Mouse (Mus musculus) small intestine, adult 2 months (tissue): Measurements from ENCODE around the gene Lrp5. TPM values are rescaled to one million over a fixed set of nuclear protein-coding genes. Genes with fewer than 3 reads are reported as not detected.

Experiments used
- H3K27ac ChIP-seq: fragments of 200-500 bp; 2 replicates; pipeline ENCODE4 v1.5.1; 2012; ENCODE audit warnings: low read depth, low read length, control low read depth, inconsistent platforms; ENCODE audit not compliant: insufficient read depth
- H3K27me3 ChIP-seq: fragments of 200-500 bp; 2 replicates; pipeline ENCODE4 v1.6.1; 2012; ENCODE audit warnings: mild to moderate bottlenecking, moderate library complexity, low read length, inconsistent platforms; ENCODE audit not compliant: control insufficient read depth, insufficient read depth
- H3K36me3 ChIP-seq: fragments of 200-500 bp; 2 replicates; pipeline ENCODE4 v1.6.1; 2012; ENCODE audit warnings: mild to moderate bottlenecking, low read length, control low read depth, inconsistent platforms; ENCODE audit not compliant: control insufficient read depth, insufficient read depth
- H3K4me1 ChIP-seq: fragments of 200-500 bp; 2 replicates; pipeline ENCODE4 v1.6.1; 2012; ENCODE audit warnings: low read length, inconsistent platforms, mixed read lengths; ENCODE audit not compliant: control insufficient read depth, insufficient read depth, insufficient read length
- H3K4me3 ChIP-seq: fragments of 200-500 bp; 2 replicates; pipeline ENCODE4 v1.5.1; 2012; ENCODE audit warnings: low read depth, mild to moderate bottlenecking, control low read depth, inconsistent platforms, low read length, moderate library complexity
- CTCF ChIP-seq: fragments of 200-500 bp; IDR thresholded peaks from 2 replicates; pipeline ENCODE4 v1.5.1; 2012; ENCODE audit warnings: low read depth, mild to moderate bottlenecking, control low read depth, inconsistent platforms, low read length, moderate library complexity, mixed read lengths; ENCODE audit not compliant: insufficient replicate concordance, insufficient read length; ENCODE audit errors: extremely low read depth
- POLR2A ChIP-seq: fragments of 200-500 bp; IDR thresholded peaks from 2 replicates; pipeline ENCODE4 v1.6.1; 2012; ENCODE audit warnings: low read depth, mild to moderate bottlenecking, control low read depth, inconsistent platforms, low read length, moderate library complexity
- WGBS: fragments of 180-500 bp; shearing (Covaris S2); methylation state at CpG from one replicate; pipeline ENCODE4 v1.1.7; 2018; 5-methylcytosine and 5-hydroxymethylcytosine counted together
- polyA plus RNA-seq: library from polyadenylated mRNA; depleted of rRNA; stranded (reverse); fragments of >200 nt; gene quantifications from 2 replicates; pipeline ENCODE4 v1.2.3, GENCODE M21; 2012

The Lrp5 gene
- polyA plus RNA-seq, 1 experiment, result 96.7 TPM

DNA sequence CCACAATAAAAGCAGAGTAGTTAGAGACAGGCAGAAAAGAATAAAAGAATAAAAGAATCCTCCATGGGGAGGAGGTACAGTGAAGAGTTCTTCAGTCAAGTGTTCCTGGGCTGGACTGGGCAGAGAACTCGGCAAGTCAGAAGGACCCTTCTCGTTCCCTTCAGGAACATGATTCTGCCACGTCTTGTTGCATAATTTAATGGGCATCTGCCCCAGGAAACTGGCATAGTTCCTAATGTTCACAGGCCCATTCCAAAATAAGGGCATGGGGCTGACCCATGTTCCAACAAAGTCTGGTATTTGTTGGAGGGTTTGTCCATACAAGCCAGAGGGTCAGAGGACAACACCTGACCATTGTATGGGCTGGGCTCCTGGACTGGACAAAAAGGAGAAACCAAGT is 8.6 kb upstream of the Lrp5 start:
- Histone ChIP-seq H3K36me3 (no peaks in the 10 kb centered on the region), H3K27ac (no peak overlapping the region), H3K4me1 (peaks cover 12% of the 10 kb centered on the region), H3K4me3 (no peak overlapping the region), H3K27me3 (no peaks in the 10 kb centered on the region)
- 63% methylated on average over 3 of the region's 3 CpGs for WGBS
- TF ChIP-seq POLR2A (no peak), CTCF (no peak)

DNA sequence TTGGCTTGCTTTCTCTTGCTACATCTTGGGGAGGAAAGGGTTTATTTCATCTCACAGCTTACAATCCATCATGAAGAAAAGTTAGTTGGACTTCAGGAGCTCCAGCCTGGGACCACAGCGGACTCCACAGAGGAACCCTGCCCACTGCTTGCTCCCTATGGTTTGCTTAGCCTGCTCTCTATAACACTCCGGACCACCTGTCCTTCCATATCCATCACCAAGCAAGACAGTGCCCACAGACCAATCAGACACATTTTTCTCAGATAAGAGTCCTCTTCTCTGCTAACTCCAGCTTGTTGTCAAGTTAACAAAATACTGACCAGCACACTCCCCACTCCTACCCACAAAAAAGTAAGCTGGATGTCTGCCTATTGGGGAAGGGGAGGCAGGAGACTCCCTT is 8.1 kb upstream of the Lrp5 start:
- Histone ChIP-seq H3K27ac (no peak overlapping the region), H3K36me3 (no peaks in the 10 kb centered on the region), H3K4me1 (peaks cover 12% of the 10 kb centered on the region), H3K4me3 (no peak overlapping the region), H3K27me3 (no peaks in the 10 kb centered on the region)
- no peak for TF ChIP-seq CTCF
- no peak for TF ChIP-seq POLR2A
- 90% methylated on average over 2 of the region's 2 CpGs for WGBS

DNA sequence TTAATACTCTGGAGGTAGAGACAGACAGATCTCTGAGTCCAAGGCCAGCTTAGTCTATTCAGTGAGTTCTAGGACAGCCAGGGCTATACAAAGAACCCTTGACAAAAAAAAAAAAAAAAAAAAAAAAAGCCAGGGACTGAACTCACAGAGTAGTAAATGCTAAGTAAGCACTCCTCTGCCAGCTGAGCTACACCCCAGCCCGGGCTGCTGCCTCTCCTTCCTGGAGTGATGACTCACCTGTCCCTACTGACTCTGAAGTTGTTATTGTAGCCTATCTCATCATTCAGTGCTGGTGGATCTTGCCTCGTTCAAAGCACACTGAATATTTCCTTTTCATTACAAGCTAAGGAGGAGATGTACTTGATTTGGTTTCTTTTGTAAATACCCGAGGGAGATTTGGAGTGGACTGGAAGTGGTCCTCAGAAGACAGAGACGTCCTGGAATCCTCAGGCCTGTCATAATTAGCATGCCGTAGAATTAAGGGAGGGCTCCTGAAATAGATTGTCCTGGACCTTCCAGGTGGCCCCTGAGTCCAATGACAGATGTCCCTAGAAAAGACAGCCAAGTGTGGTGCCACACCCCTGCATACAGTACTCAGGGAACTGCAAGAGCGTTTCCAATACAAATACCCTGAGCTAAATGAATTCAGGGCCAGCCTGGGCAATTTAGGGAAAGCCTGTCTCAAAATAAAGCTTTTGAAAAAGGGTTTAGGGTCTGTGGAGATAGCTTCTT is 6.2 kb upstream of the Lrp5 start:
- H3K36me3 ChIP-seq, result no peaks in the 10 kb centered on the region
- H3K4me1 ChIP-seq, result peaks cover 12% of the 10 kb centered on the region
- H3K27ac ChIP-seq, result peak overlapping the region; percentile 88
- WGBS, result 20% methylated on average over 6 of the region's 6 CpGs
- TF ChIP-seq POLR2A (no peak), CTCF (no peak)
- H3K27me3 ChIP-seq, result no peaks in the 10 kb centered on the region
- H3K4me3 ChIP-seq, result no peak overlapping the region

DNA sequence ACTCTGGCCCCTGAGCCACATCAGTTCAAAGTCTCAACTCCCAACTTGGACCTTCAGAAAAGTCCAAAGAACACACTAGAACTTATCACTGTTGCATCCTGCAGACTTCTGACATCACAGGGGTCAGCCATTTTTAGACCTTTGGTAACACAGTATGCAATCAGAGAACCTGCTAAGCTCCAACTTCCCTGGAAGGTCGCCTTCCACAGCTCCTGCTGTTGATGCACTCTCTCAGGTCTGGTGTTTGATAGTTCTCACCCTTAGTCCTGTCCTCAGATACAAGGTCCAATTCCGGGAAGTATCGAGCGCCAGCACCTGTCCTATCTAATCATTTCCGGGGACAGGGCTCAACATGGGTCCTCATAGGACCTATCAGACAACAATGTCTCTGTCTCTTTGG is 5.0 kb upstream of the Lrp5 start:
- peak overlapping the region; percentile 88 for H3K27ac ChIP-seq

DNA sequence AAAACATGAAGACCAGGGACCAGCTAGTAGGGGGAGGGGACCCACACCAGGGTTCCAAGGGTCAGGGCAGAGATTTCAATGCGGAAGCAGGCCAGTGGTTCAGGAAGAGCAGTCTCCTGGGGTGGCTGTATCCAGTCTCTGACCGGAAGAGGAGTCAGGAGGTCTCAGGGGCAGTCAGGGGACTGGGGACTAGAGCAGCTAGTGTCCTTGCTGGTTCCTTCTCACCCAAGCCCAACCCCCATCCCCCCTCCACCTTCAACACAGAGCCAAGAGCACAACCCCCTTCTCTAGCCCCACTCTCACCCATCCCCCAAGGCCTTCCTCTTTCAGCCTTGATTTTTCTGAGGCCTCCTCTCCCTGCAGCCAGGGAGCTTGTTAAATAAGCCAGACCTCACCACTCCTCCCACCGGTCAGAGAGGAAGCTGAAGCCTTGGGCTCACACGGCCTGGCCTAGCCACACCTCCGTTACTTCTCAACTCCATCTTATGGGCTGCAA is 1.4 kb upstream of the Lrp5 start:
- WGBS, result 66% methylated on average over 5 of the region's 5 CpGs
- H3K27ac ChIP-seq, result no peak overlapping the region

More for the DNA sequence above, 5.0 kb upstream of the Lrp5 start:
- TF ChIP-seq POLR2A (no peak), CTCF (no peak)
- H3K36me3 ChIP-seq, result no peaks in the 10 kb centered on the region
- no peaks in the 10 kb centered on the region for H3K27me3 ChIP-seq
- 58% methylated on average over 5 of the region's 5 CpGs for WGBS
- H3K4me1 ChIP-seq, result peaks cover 12% of the 10 kb centered on the region
- no peak overlapping the region for H3K4me3 ChIP-seq

DNA sequence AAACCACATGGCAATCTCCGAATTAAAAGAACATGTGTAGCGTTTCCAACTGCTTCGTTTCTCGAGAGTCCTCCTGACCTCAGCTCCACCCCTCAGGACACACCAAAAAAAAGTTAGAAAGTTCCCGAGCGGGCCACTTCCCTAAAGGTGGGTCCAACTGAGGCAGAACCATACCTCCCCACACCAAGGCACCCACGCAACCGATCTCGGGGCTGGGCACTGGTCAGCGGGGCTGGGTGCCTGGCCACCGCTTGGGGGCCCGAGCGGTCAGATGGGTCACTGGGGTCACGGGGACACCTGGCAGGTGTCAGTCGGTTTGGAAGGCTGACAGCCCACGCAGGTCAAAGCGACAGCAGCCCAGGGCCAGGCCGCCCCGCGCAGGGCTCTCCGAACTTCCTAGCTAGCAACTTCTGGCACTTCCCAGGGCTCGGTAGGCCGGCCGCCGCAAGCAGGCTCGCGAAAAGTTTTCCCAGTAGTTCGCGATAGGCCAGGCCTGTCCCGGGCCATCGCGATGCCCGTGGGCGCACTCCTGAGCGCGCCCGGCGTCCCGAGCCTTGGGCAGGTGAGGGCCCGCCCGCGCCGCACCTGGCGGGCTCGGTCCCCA is 651 bp downstream of the Lrp5 start:
- no peak for TF ChIP-seq POLR2A
- TF ChIP-seq CTCF, result no peak
- peak overlapping the region; percentile 68 for H3K27ac ChIP-seq
- no peaks in the 10 kb centered on the region for H3K27me3 ChIP-seq
- H3K36me3 ChIP-seq, result no peaks in the 10 kb centered on the region
- H3K4me1 ChIP-seq, result peaks cover 28% of the 10 kb centered on the region
- H3K4me3 ChIP-seq, result peak overlapping the region; percentile 94
- WGBS, result 1% methylated on average over 45 of the region's 45 CpGs

More for the DNA sequence above, 1.4 kb upstream of the Lrp5 start:
- H3K4me1 ChIP-seq, result peaks cover 26% of the 10 kb centered on the region
- TF ChIP-seq POLR2A, result no peak
- TF ChIP-seq CTCF, result no peak
- H3K36me3 ChIP-seq, result no peaks in the 10 kb centered on the region
- no peak overlapping the region for H3K4me3 ChIP-seq
- H3K27me3 ChIP-seq, result no peaks in the 10 kb centered on the region

DNA sequence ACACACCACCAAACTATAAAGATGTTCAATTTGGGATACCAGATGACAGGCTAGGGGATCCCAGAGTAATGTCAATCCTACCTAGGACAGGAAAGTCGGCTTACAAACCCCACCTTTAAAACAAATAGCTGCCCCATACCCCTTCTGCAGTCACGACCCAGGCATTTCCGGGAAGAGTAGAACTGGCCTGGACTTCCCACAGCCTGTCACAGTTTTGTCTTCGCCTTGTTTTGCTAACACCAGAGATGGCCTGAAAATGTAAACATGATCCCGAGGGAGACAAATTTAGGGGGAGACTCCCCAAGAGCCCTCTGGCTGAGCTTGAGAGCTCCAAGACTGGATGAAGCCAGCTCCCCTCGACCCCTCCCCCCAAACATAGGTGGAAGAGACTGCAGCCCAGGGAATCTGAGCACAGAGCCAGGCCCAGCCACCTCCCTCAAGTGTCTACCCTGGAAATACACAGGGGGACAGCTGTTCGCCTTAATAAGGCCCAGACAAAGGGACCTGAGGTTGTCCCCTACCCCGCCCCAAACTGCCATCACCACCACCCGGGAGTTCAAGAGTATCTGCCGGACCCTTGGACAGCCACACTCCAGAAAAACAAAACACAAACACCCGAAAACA is 1.3 kb downstream of the Lrp5 start:
- H3K4me1 ChIP-seq, result peaks cover 31% of the 10 kb centered on the region
- TF ChIP-seq POLR2A, result no peak
- TF ChIP-seq CTCF, result no peak
- no peaks in the 10 kb centered on the region for H3K36me3 ChIP-seq
- H3K27ac ChIP-seq, result peak overlapping the region; percentile 68
- peak overlapping the region; percentile 94 for H3K4me3 ChIP-seq
- WGBS, result 4% methylated on average over 11 of the region's 11 CpGs
- no peaks in the 10 kb centered on the region for H3K27me3 ChIP-seq
